Mouse (Mus musculus) midbrain, embryonic 14.5 days (tissue): ENCODE measurements around the gene Syt3. TPM values are rescaled to one million over a fixed set of nuclear protein-coding genes. Genes with fewer than 3 reads are reported as not detected.
A peak's percentile ranks its signal among the peaks of the same experiment; 100 is the strongest.

ENCODE experiments used
- ATAC-seq: fragments of 200-750 bp; cut with Nextera tagmentation; 2 replicates; pipeline ENCODE4 v1.8.0; 2017; ENCODE audit warnings: moderate number of reproducible peaks, moderate library complexity; ENCODE audit not compliant: low FRiP score, low TSS enrichment
- DNase-seq: peaks from one replicate; pipeline ENCODE4 v3.0.0-alpha.2; 2015
- H3K27ac ChIP-seq: fragments of 300-500 bp; sonication (generic); replicated peaks from 2 replicates; pipeline ENCODE4 v1.5.1; 2014; ENCODE audit warnings: mild to moderate bottlenecking, low read depth, low read length, moderate library complexity
- H3K27me3 ChIP-seq: fragments of 300-500 bp; sonication (generic); 2 replicates; pipeline ENCODE4 v1.6.1; 2014; ENCODE audit warnings: low read length, control low read depth, mixed read lengths; ENCODE audit not compliant: control insufficient read depth, insufficient read depth
- H3K36me3 ChIP-seq: fragments of 300-500 bp; sonication (generic); 2 replicates; pipeline ENCODE4 v1.6.1; 2014; ENCODE audit warnings: low read length, control low read depth; ENCODE audit not compliant: control insufficient read depth, insufficient read depth
- H3K4me1 ChIP-seq: fragments of 300-500 bp; sonication (generic); 2 replicates; pipeline ENCODE4 v1.6.1; 2014; ENCODE audit warnings: mild to moderate bottlenecking, antibody characterized with exemption, low read length, control low read depth; ENCODE audit not compliant: control insufficient read depth, insufficient read depth
- H3K4me2 ChIP-seq: fragments of 300-500 bp; sonication (generic); 2 replicates; pipeline ENCODE4 v1.6.1; 2014; ENCODE audit warnings: mild to moderate bottlenecking, low read length, moderate library complexity
- H3K4me3 ChIP-seq: fragments of 300-500 bp; sonication (generic); replicated peaks from 2 replicates; pipeline ENCODE4 v1.5.1; 2014; ENCODE audit warnings: low read depth, low read length
- H3K9ac ChIP-seq: fragments of 300-500 bp; sonication (generic); replicated peaks from 2 replicates; pipeline ENCODE4 v1.6.1; 2014; ENCODE audit warnings: mild to moderate bottlenecking, low read length, moderate library complexity
- H3K9me3 ChIP-seq: fragments of 300-500 bp; sonication (generic); 2 replicates; pipeline ENCODE4 v1.6.1; 2016; ENCODE audit warnings: low read length, control low read depth, mixed read lengths; ENCODE audit not compliant: control insufficient read depth
- WGBS: fragments of 180-500 bp; shearing (Covaris S2); extraction: QIAGEN DNeasy Blood & Tissue Kit; methylation state at CpG from one replicate; pipeline ENCODE4 v1.1.7; 2014; 5-methylcytosine and 5-hydroxymethylcytosine counted together
- polyA plus RNA-seq: library from polyadenylated mRNA; unstranded; fragments of >200 nt; fragmentation: Nextera tagmentation; extraction: Ambion mirVana; gene quantifications from 2 replicates; pipeline ENCODE4 v1.2.1, GENCODE M21; 2014

Gene Syt3
- polyA plus RNA-seq, 1 experiment from 2014 or later: 39.5 TPM

DNA sequence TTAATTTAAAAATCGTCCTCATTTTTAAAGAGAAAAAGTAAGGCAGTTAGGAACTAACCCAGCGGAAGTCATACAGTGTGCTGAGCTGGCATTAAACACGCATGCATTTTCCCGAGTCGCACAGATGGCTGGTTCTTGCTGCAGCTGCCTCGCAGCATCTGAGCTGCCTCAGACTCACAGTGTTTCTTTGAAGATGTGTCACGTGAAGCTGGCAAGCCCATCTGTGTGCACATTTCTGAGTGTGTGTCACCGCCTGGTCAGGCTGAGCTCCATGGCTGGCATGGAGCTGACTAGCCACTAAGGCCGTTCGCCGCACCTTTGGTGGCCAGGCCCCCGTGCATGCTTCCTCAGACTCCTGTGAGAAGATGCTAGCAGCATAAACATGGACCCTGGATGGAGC lies 1.4 kb upstream of the Syt3 start:
- 0 out of 2 replicates have a peak, but pooled peaks cover 8% of the 10 kb centered on the region for H3K4me1 ChIP-seq
- DNase-seq (peak; percentile 67), ATAC-seq (no peak; the same call in 1 of the 2 replicates)
- H3K9ac ChIP-seq: no peak overlapping the region; the same call in 1 of the 2 replicates
- H3K27ac ChIP-seq: peak overlapping the region; percentile 68; the same call in 1 of the 2 replicates
- H3K4me2 ChIP-seq: no peak overlapping the region
- no peaks in the 10 kb centered on the region; the same call in 1 of the 2 replicates for H3K27me3 ChIP-seq
- H3K9me3 ChIP-seq: no peaks in the 10 kb centered on the region
- no peaks in the 10 kb centered on the region for H3K36me3 ChIP-seq
- H3K4me3 ChIP-seq: no peak overlapping the region
- 59% methylated on average over 12 of the region's 12 CpGs for WGBS

DNA sequence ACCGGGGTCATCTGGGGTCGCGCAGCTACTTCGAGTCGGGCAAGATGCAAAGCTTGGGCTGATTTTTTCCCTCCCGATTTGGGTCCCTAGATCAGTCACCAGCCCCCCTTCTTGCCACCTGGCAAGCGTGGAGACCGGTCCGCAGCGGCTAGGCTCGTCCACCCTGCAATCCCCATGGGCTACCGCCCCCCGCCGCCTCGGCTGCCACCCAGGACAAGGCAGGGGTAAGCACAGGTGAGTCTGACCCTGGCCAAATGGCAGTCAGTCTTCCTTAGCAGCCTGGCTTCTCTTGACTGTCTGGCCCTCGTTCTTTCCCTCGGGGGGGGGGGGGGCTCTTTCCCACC lies 786 bp downstream of the Syt3 start:
- H3K27me3 ChIP-seq: no peaks in the 10 kb centered on the region; the same call in 1 of the 2 replicates
- no peaks in the 10 kb centered on the region for H3K36me3 ChIP-seq
- WGBS: under 1% methylated on average over 17 of the region's 17 CpGs
- DNase-seq (no peak), ATAC-seq (peak; percentile 57; the same call in 1 of the 2 replicates)
- no peaks in the 10 kb centered on the region for H3K9me3 ChIP-seq
- peak overlapping the region; percentile 96 for H3K4me2 ChIP-seq
- H3K27ac ChIP-seq: 0 out of 2 replicates have a peak overlapping the region, but pooled peaks have one; percentile 20
- peak overlapping the region; percentile 53 for H3K4me3 ChIP-seq
- peak overlapping the region; percentile 70 for H3K9ac ChIP-seq
- 0 out of 2 replicates have a peak, but pooled peaks cover 8% of the 10 kb centered on the region for H3K4me1 ChIP-seq

GRCm38 (mm10) chr7:44385720-44386119 lies 1.8 kb downstream of the Syt3 start, which contains the start of gene 1700008O03Rik:
Gene 1700008O03Rik, minus strand, starts transcription at chr7:44385820.
- Histone ChIP-seq H3K4me1 (0 out of 2 replicates have a peak, but pooled peaks cover 8% of the 10 kb centered on the region), H3K36me3 (no peaks in the 10 kb centered on the region), H3K4me2 (peak within 1 kb of the TSS; percentile 96), H3K9ac (peak within 1 kb of the TSS; percentile 70), H3K4me3 (peak within 1 kb of the TSS; percentile 53), H3K9me3 (no peaks in the 10 kb centered on the region), H3K27ac (0 out of 2 replicates have a peak within 1 kb of the TSS, but pooled peaks have one; percentile 20), H3K27me3 (no peaks in the 10 kb centered on the region; the same call in 1 of the 2 replicates)
- no peak for ATAC-seq
- 84% methylated on average over 12 of the region's 12 CpGs for WGBS
- no peak for DNase-seq

GRCm38 (mm10) chr7:44391831-44392230 lies 7.9 kb downstream of the Syt3 start:
- no peaks in the 10 kb centered on the region for H3K9me3 ChIP-seq
- H3K4me3 ChIP-seq: no peak overlapping the region
- H3K9ac ChIP-seq: no peak overlapping the region
- 91% methylated on average over 4 of the region's 4 CpGs for WGBS
- no peaks in the 10 kb centered on the region for H3K4me1 ChIP-seq
- no peak overlapping the region for H3K4me2 ChIP-seq
- no peak for DNase-seq
- ATAC-seq: no peak
- no peak overlapping the region for H3K27ac ChIP-seq
- H3K27me3 ChIP-seq: no peaks in the 10 kb centered on the region
- no peaks in the 10 kb centered on the region for H3K36me3 ChIP-seq

DNA sequence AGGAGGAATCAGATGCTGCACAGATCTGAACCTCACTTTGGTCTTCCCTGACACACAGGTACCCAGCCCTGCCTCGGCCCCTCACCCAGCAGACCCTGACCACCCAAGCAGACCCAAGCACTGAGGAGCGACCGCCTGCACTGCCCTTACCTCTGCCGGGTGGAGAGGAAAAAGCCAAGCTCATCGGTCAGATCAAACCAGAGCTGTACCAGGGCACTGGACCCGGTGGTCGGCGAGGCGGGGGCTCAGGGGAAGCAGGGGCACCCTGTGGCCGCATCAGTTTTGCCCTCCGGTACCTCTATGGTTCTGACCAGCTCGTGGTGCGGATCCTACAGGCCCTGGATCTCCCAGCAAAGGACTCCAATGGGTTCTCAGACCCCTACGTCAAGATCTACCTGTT lies 8.4 kb downstream of the Syt3 start:
- Histone ChIP-seq H3K4me2 (no peak overlapping the region), H3K4me3 (no peak overlapping the region), H3K9me3 (no peaks in the 10 kb centered on the region), H3K9ac (no peak overlapping the region), H3K36me3 (no peaks in the 10 kb centered on the region), H3K4me1 (no peaks in the 10 kb centered on the region), H3K27me3 (no peaks in the 10 kb centered on the region), H3K27ac (no peak overlapping the region)
- DNase-seq (no peak), ATAC-seq (no peak)
- WGBS: 87% methylated on average over 14 of the region's 14 CpGs

GRCm38 (mm10) chr7:44393284-44393683 lies 9.4 kb downstream of the Syt3 start:
- no peak for ATAC-seq

GRCm38 (mm10) chr7:44398570-44398969 lies 14.7 kb downstream of the Syt3 start:
- peak; percentile 69 for ATAC-seq
- WGBS: 20% methylated on average over 3 of the region's 3 CpGs
- Histone ChIP-seq H3K4me3 (no peak overlapping the region), H3K4me1 (no peaks in the 10 kb centered on the region), H3K27ac (no peak overlapping the region), H3K9ac (no peak overlapping the region), H3K9me3 (no peaks in the 10 kb centered on the region), H3K27me3 (no peaks in the 10 kb centered on the region), H3K4me2 (no peak overlapping the region), H3K36me3 (no peaks in the 10 kb centered on the region)
- DNase-seq: peak; percentile 83

More at GRCm38 (mm10) chr7:44393284-44393683, 9.4 kb downstream of the Syt3 start:
- Histone ChIP-seq H3K27me3 (no peaks in the 10 kb centered on the region), H3K4me2 (no peak overlapping the region), H3K36me3 (no peaks in the 10 kb centered on the region), H3K4me1 (no peaks in the 10 kb centered on the region), H3K4me3 (no peak overlapping the region), H3K27ac (no peak overlapping the region), H3K9ac (no peak overlapping the region), H3K9me3 (no peaks in the 10 kb centered on the region)
- WGBS: 88% methylated on average over 17 of the region's 17 CpGs
- no peak for DNase-seq

GRCm38 (mm10) chr7:44401673-44402072 lies 17.8 kb downstream of the Syt3 start:
- no peak overlapping the region for H3K4me3 ChIP-seq
- 87% methylated on average over 6 of the region's 6 CpGs for WGBS
- H3K4me1 ChIP-seq: peaks cover 3% of the 10 kb centered on the region; the same call in 1 of the 2 replicates
- DNase-seq (no peak), ATAC-seq (no peak)
- H3K4me2 ChIP-seq: no peak overlapping the region
- H3K27ac ChIP-seq: no peak overlapping the region
- no peaks in the 10 kb centered on the region for H3K27me3 ChIP-seq
- no peaks in the 10 kb centered on the region for H3K36me3 ChIP-seq
- no peaks in the 10 kb centered on the region for H3K9me3 ChIP-seq
- no peak overlapping the region for H3K9ac ChIP-seq

GRCm38 (mm10) chr7:44405346-44406014 lies 21.6 kb downstream of the Syt3 start:
- no peaks in the 10 kb centered on the region for H3K27me3 ChIP-seq
- 2% methylated on average over 27 of the region's 27 CpGs for WGBS
- DNase-seq (peak; percentile 100), ATAC-seq (peak; percentile 97)
- H3K9ac ChIP-seq: no peak overlapping the region
- H3K36me3 ChIP-seq: no peaks in the 10 kb centered on the region
- peak overlapping the region; percentile 66 for H3K27ac ChIP-seq
- H3K4me2 ChIP-seq: peak overlapping the region; percentile 54
- peak overlapping the region; percentile 32 for H3K4me3 ChIP-seq
- peaks cover 3% of the 10 kb centered on the region; the same call in 1 of the 2 replicates for H3K4me1 ChIP-seq
- H3K9me3 ChIP-seq: no peaks in the 10 kb centered on the region
